Mouse (Mus musculus) left cerebral cortex, adult 8-10 months (tissue): ENCODE results near the gene Txnip. TPM values are rescaled to one million over a fixed set of nuclear protein-coding genes. Genes with fewer than 3 reads are reported as not detected.

Experiments
- DNase-seq, 2 experiments: peaks; one replicate each; pipeline ENCODE4 v3.0.0; 2022; ENCODE audit warnings: low spot score in 2 of 2
- total RNA-seq, 4 experiments: library from RNA; stranded (reverse); gene quantifications; 2 replicates each; pipeline ENCODE4 v1.2.4; 2022

Txnip gene
- total RNA-seq, 4 experiments from 2014 or later = 21.7 to 37.3 (median 26.8) TPM

- DNase-seq = no peak
Measured at GRCm38 (mm10) chr3:96551203-96551602, 6.6 kb upstream of the Txnip start.

GRCm38 (mm10) chr3:96551890-96552289, 5.9 kb upstream of the Txnip start:
- no peak for DNase-seq

GRCm38 (mm10) chr3:96553601-96554000, 4.2 kb upstream of the Txnip start:
- no peak for DNase-seq

- no peak for DNase-seq
Measured at GRCm38 (mm10) chr3:96554251-96554650, 3.5 kb upstream of the Txnip start.

GRCm38 (mm10) chr3:96555041-96555596, 2.6 kb upstream of the Txnip start:
- peak in 1 of 2 experiments; percentile 45 for DNase-seq

GRCm38 (mm10) chr3:96555999-96556614, 1.6 kb upstream of the Txnip start:
- DNase-seq = no peak

GRCm38 (mm10) chr3:96556651-96557635, 814 bp upstream of the Txnip start:
- no peak for DNase-seq

GRCm38 (mm10) chr3:96558159-96558558, 402 bp downstream of the Txnip start:
- no peak for DNase-seq

GRCm38 (mm10) chr3:96558668-96559196, 975 bp downstream of the Txnip start:
- DNase-seq = no peak

- DNase-seq = no peak
Measured at GRCm38 (mm10) chr3:96559398-96559910, 1.7 kb downstream of the Txnip start.

GRCm38 (mm10) chr3:96559911-96560850, 2.4 kb downstream of the Txnip start:
- DNase-seq = no peak

- DNase-seq = no peak
Measured at GRCm38 (mm10) chr3:96560881-96561668, 3.3 kb downstream of the Txnip start.

- DNase-seq = no peak
Measured at GRCm38 (mm10) chr3:96561946-96562681, 4.4 kb downstream of the Txnip start.

GRCm38 (mm10) chr3:96563267-96563666, 5.5 kb downstream of the Txnip start:
- DNase-seq = no peak

- no peak for DNase-seq
Measured at GRCm38 (mm10) chr3:96563911-96564632, 6.3 kb downstream of the Txnip start.

GRCm38 (mm10) chr3:96564633-96565032, 6.9 kb downstream of the Txnip start:
- no peak for DNase-seq

- no peak for DNase-seq
Measured at GRCm38 (mm10) chr3:96565105-96565504, 7.3 kb downstream of the Txnip start.
